In genomic region chr6:106769290-106769866, GRCm38 (mm10) we compare ENCODE assay signal across 8 mouse cellular contexts. TPM values are rescaled to one million over a fixed set of nuclear protein-coding genes. Genes with fewer than 3 reads are reported as not detected.
DNase-seq lines count a peak whose midpoint lies in the region; ATAC-seq and TF ChIP-seq lines count a peak whose summit lies in the region.

No protein-coding gene starts in this region.

- WGBS in heart, embryonic 15.5 days = 1% methylated on average over 33 of the region's 33 CpGs
- WGBS in forebrain, embryonic 15.5 days = 2% methylated on average over 33 of the region's 33 CpGs
- under 1% methylated on average over 33 of the region's 33 CpGs for WGBS in liver, embryonic 13.5 days (ENCODE audit: insufficient replicate concordance)
- WGBS in stomach, postnatal 0 days = under 1% methylated on average over 33 of the region's 33 CpGs

- intact Hi-C loops in heart, postnatal 36 days (cut with DNase I) = loop anchor here (2.0 kb wide), 1 partner anchor 31 kb away; the partner anchor contains the start of gene Crbn

- H3K4me2 ChIP-seq in heart, embryonic 15.5 days = peak overlapping the region; percentile 92
- H3K4me2 ChIP-seq in forebrain, embryonic 15.5 days (replicated peaks) = peak overlapping the region; percentile 64
- H3K4me2 ChIP-seq in liver, embryonic 13.5 days = peak overlapping the region; percentile 92
- peak overlapping the region; percentile 86 for H3K4me2 ChIP-seq in stomach, postnatal 0 days (replicated peaks; ENCODE audit: low read depth)

- H3K9me3 ChIP-seq in heart, embryonic 15.5 days (replicated peaks) = no peaks in the 10 kb centered on the region
- no peaks in the 10 kb centered on the region for H3K9me3 ChIP-seq in G1E (replicated peaks)
- H3K9me3 ChIP-seq in forebrain, embryonic 15.5 days = no peaks in the 10 kb centered on the region
- no peaks in the 10 kb centered on the region for H3K9me3 ChIP-seq in liver, embryonic 13.5 days (replicated peaks)
- H3K9me3 ChIP-seq in stomach, postnatal 0 days (ENCODE audit: control insufficient read depth, low read length) = no peaks in the 10 kb centered on the region

- peak overlapping the region; percentile 92 for H3K4me3 ChIP-seq in heart, embryonic 15.5 days
- peak overlapping the region; percentile 88 for H3K4me3 ChIP-seq in G1E (ENCODE audit: low read depth, low read length)
- H3K4me3 ChIP-seq in forebrain, embryonic 15.5 days = peak overlapping the region; percentile 74
- peak overlapping the region; percentile 84 for H3K4me3 ChIP-seq in liver, embryonic 13.5 days (replicated peaks)
- H3K4me3 ChIP-seq in stomach, postnatal 0 days (ENCODE audit: low read depth, low read length) = peak overlapping the region; percentile 91

- TF ChIP-seq CTCF in G1E (IDR thresholded peaks at IDR 0.05; ENCODE audit: low read depth, low read length) = no peak
- no peak for TF ChIP-seq CTCF in stomach, postnatal 0 days (IDR thresholded peaks at IDR 0.05; ENCODE audit: low read depth)

- H3K27me3 ChIP-seq in heart, embryonic 15.5 days = no peaks in the 10 kb centered on the region
- H3K27me3 ChIP-seq in G1E (ENCODE audit: insufficient read depth, low read length) = no peaks in the 10 kb centered on the region
- no peaks in the 10 kb centered on the region for H3K27me3 ChIP-seq in forebrain, embryonic 15.5 days
- H3K27me3 ChIP-seq in liver, embryonic 13.5 days = no peaks in the 10 kb centered on the region
- H3K27me3 ChIP-seq in stomach, postnatal 0 days (ENCODE audit: control insufficient read depth, insufficient read depth, low read length) = no peaks in the 10 kb centered on the region

- DNase-seq in heart, postnatal 36 days = no peak
- DNase-seq in G1E (ENCODE audit: low spot score) = no peak
- no peak for DNase-seq in liver, embryonic 13.5 days
- peak; percentile 31 for DNase-seq in stomach, postnatal 0 days (ENCODE audit: low spot score)
- DNase-seq in cerebellum, adult 18-20 months = no peak
- no peak for DNase-seq in gastrocnemius, postnatal 25 days

- peak overlapping the region; percentile 75 for H3K9ac ChIP-seq in heart, embryonic 15.5 days
- peak overlapping the region; percentile 50 for H3K9ac ChIP-seq in forebrain, embryonic 15.5 days (replicated peaks)
- H3K9ac ChIP-seq in liver, embryonic 13.5 days = peak overlapping the region; percentile 82
- peak overlapping the region; percentile 83 for H3K9ac ChIP-seq in stomach, postnatal 0 days (ENCODE audit: low read length)

- peaks cover 20% of the 10 kb centered on the region for H3K36me3 ChIP-seq in heart, embryonic 15.5 days
- H3K36me3 ChIP-seq in G1E (replicated peaks) = peaks cover 35% of the 10 kb centered on the region
- peaks cover 18% of the 10 kb centered on the region for H3K36me3 ChIP-seq in forebrain, embryonic 15.5 days
- peaks cover 29% of the 10 kb centered on the region for H3K36me3 ChIP-seq in liver, embryonic 13.5 days
- H3K36me3 ChIP-seq in stomach, postnatal 0 days (ENCODE audit: control insufficient read depth, insufficient read depth, low read length) = peaks cover 3% of the 10 kb centered on the region; the same call in 1 of the 2 replicates

- ATAC-seq in heart, embryonic 15.5 days (replicated peaks; ENCODE audit: insufficient number of reproducible peaks, insufficient read depth, low FRiP score, low read depth) = peak; percentile 48
- ATAC-seq in G1E (ENCODE audit: extremely low read depth, insufficient number of reproducible peaks, low FRiP score, poor library complexity, severe bottlenecking) = peak; percentile 41
- ATAC-seq in forebrain, embryonic 15.5 days (replicated peaks) = no peak; the same call in 1 of the 2 replicates
- ATAC-seq in liver, embryonic 13.5 days (ENCODE audit: low read depth) = peak; percentile 76; the same call in 1 of the 2 replicates
- peak; percentile 73; the same call in 1 of the 2 replicates for ATAC-seq in stomach, postnatal 0 days (ENCODE audit: low FRiP score, low TSS enrichment)

- TF ChIP-seq EP300 in stomach, postnatal 0 days (optimal IDR thresholded peaks at IDR 0.05) = no peak

- peak overlapping the region; percentile 64 for H3K27ac ChIP-seq in heart, embryonic 15.5 days
- H3K27ac ChIP-seq in forebrain, embryonic 15.5 days (replicated peaks) = no peak overlapping the region
- peak overlapping the region; percentile 78 for H3K27ac ChIP-seq in liver, embryonic 13.5 days
- H3K27ac ChIP-seq in stomach, postnatal 0 days (replicated peaks) = peak overlapping the region; percentile 76

- peaks cover 11% of the 10 kb centered on the region for H3K4me1 ChIP-seq in heart, embryonic 15.5 days (replicated peaks)
- H3K4me1 ChIP-seq in G1E (ENCODE audit: insufficient read depth, low read depth, low read length) = peaks cover 20% of the 10 kb centered on the region
- peaks cover 14% of the 10 kb centered on the region for H3K4me1 ChIP-seq in forebrain, embryonic 15.5 days
- H3K4me1 ChIP-seq in liver, embryonic 13.5 days (replicated peaks) = peaks cover 12% of the 10 kb centered on the region
- 0 out of 2 replicates have a peak, but pooled peaks cover 4% of the 10 kb centered on the region for H3K4me1 ChIP-seq in stomach, postnatal 0 days (replicated peaks; ENCODE audit: control insufficient read depth, insufficient read depth)

RNA-seq across cellular contexts. Expression of gene Trnt1, which starts 0.5 kb away (rescaled TPM):
- polyA plus RNA-seq in heart, embryonic 15.5 days (2015; fragmentation: Nextera tagmentation; extraction: Ambion mirVana) = 40.9 and 43.0 TPM in 2 replicates
- 10 to 100 TPM; 37.7 to 40.5 TPM for total RNA-seq in heart, postnatal 36 days (2021)
- total RNA-seq in G1E (2014; fragmentation: Nextera tagmentation) = 71.6 and 79.9 TPM in 2 replicates
- total RNA-seq in G1E (2017) = 144 and 155 TPM in 2 replicates
- 4.9 and 7.5 TPM in 2 replicates for polyA plus RNA-seq in G1E (2012)
- polyA plus RNA-seq in forebrain, embryonic 15.5 days (2015; fragmentation: Nextera tagmentation; extraction: Ambion mirVana) = 67.4 and 71.6 TPM in 2 replicates
- 49.2 and 58.8 TPM in 2 replicates for polyA plus RNA-seq in liver, embryonic 13.5 days (2015; fragmentation: Nextera tagmentation; extraction: Ambion mirVana)
- 37.9 and 41.8 TPM in 2 replicates for polyA plus RNA-seq in stomach, postnatal 0 days (2015; fragmentation: Nextera tagmentation; extraction: Ambion mirVana)
- 10 to 100 TPM; 19.9 to 20.6 TPM for total RNA-seq in gastrocnemius, postnatal 25 days (2021)

RNA-seq across cellular contexts. Expression of gene Il5ra, which starts 20.5 kb away (rescaled TPM):
- polyA plus RNA-seq in heart, embryonic 15.5 days (2015; fragmentation: Nextera tagmentation; extraction: Ambion mirVana) = 0.56 TPM in 1 of 2 replicates, not detected in the other
- total RNA-seq in heart, postnatal 36 days (2021) = under 1 TPM in 1 of 2 experiments, not detected in 1; 0.14 TPM
- total RNA-seq in G1E (2014; fragmentation: Nextera tagmentation) (8.1 and 12.5 TPM in 2 replicates), G1E (2017) (2.7 and 3.1 TPM in 2 replicates)
- polyA plus RNA-seq in G1E (2012) = 0.14 and 0.23 TPM in 2 replicates
- 0.05 TPM in 1 of 2 replicates, not detected in the other for polyA plus RNA-seq in forebrain, embryonic 15.5 days (2015; fragmentation: Nextera tagmentation; extraction: Ambion mirVana)
- 0.09 and 0.10 TPM in 2 replicates for polyA plus RNA-seq in liver, embryonic 13.5 days (2015; fragmentation: Nextera tagmentation; extraction: Ambion mirVana)
- not detected in 2 replicates for polyA plus RNA-seq in stomach, postnatal 0 days (2015; fragmentation: Nextera tagmentation; extraction: Ambion mirVana)
- total RNA-seq in gastrocnemius, postnatal 25 days (2021) = not detected

RNA-seq across cellular contexts. Expression of gene Crbn, which starts 30.5 kb away (rescaled TPM):
- polyA plus RNA-seq in heart, embryonic 15.5 days (2015; fragmentation: Nextera tagmentation; extraction: Ambion mirVana) = 29.4 and 34.4 TPM in 2 replicates
- 10 to 100 TPM; 54.4 to 60.4 TPM for total RNA-seq in heart, postnatal 36 days (2021)
- 40.5 and 42.8 TPM in 2 replicates for total RNA-seq in G1E (2014; fragmentation: Nextera tagmentation)
- 66.2 and 68.0 TPM in 2 replicates for total RNA-seq in G1E (2017)
- polyA plus RNA-seq in G1E (2012) = 1.1 and 1.8 TPM in 2 replicates
- 60.2 and 64.2 TPM in 2 replicates for polyA plus RNA-seq in forebrain, embryonic 15.5 days (2015; fragmentation: Nextera tagmentation; extraction: Ambion mirVana)
- 21.4 and 25.9 TPM in 2 replicates for polyA plus RNA-seq in liver, embryonic 13.5 days (2015; fragmentation: Nextera tagmentation; extraction: Ambion mirVana)
- 26.3 and 29.0 TPM in 2 replicates for polyA plus RNA-seq in stomach, postnatal 0 days (2015; fragmentation: Nextera tagmentation; extraction: Ambion mirVana)
- 10 to 100 TPM; 33.6 to 36.4 TPM for total RNA-seq in gastrocnemius, postnatal 25 days (2021)
